Mouse (Mus musculus) embryonic fibroblast, embryonic 13.5 days (primary cell): ENCODE results near the gene Cox4i2.

Source experiments
- CTCF ChIP-seq: IDR thresholded peaks from 2 replicates; pipeline ENCODE4 v1.5.1; 2011; ENCODE audit warnings: mild to moderate bottlenecking, control low read depth, low read length, moderate library complexity, borderline replicate concordance; ENCODE audit not compliant: insufficient read depth
- POLR2A ChIP-seq: IDR thresholded peaks from 2 replicates; pipeline ENCODE4 v1.6.1; 2011; ENCODE audit warnings: low read depth, mild to moderate bottlenecking, control low read depth, low read length, moderate library complexity

DNA sequence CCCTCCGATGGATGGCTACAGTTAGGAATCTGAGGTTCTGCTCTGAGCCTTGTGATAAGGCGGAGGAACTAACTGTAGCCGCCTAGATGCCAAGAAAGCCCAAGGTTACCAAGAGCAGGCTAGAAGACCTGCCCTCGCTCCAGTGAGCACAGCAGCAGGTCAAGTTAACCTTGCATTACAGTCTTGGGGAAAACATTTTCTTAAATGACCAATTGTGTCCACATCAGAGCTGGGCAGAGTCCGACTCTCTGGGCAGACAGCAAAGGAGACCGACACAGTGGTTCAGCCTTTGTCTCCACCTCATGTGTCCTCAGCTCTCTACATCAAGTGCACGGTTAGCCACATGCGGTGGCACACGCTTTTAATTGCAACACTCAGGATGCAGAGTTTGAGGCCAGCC is 17.6 kb downstream of the Cox4i2 start:
- no peak for TF ChIP-seq POLR2A
- no peak for TF ChIP-seq CTCF
